Mouse (Mus musculus) testis, adult 2 months (tissue): ENCODE measurements around the gene D430042O09Rik. TPM values are rescaled to one million over a fixed set of nuclear protein-coding genes. Genes with fewer than 3 reads are reported as not detected.

Experiments
- H3K27ac ChIP-seq: fragments of 200-500 bp; 2 replicates; pipeline ENCODE4 v1.5.1; 2012; ENCODE audit warnings: low read depth, low read length; ENCODE audit not compliant: control insufficient read depth, insufficient read depth
- H3K27me3 ChIP-seq: fragments of 200-500 bp; 2 replicates; pipeline ENCODE4 v1.6.1; 2012; ENCODE audit warnings: mild to moderate bottlenecking, low read length, moderate library complexity; ENCODE audit not compliant: control insufficient read depth, insufficient read depth
- H3K36me3 ChIP-seq: fragments of 200-500 bp; 2 replicates; pipeline ENCODE4 v1.6.1; 2012; ENCODE audit warnings: mild to moderate bottlenecking, low read length; ENCODE audit not compliant: control insufficient read depth, insufficient read depth
- H3K4me1 ChIP-seq: fragments of 200-500 bp; 2 replicates; pipeline ENCODE4 v1.6.1; 2012; ENCODE audit warnings: low read length; ENCODE audit not compliant: control insufficient read depth, insufficient read depth
- H3K4me3 ChIP-seq: fragments of 200-500 bp; 2 replicates; pipeline ENCODE4 v1.5.1; 2012; ENCODE audit warnings: low read depth, mild to moderate bottlenecking, low read length, moderate library complexity, mixed read lengths; ENCODE audit not compliant: control insufficient read depth
- CTCF ChIP-seq: fragments of 200-500 bp; IDR thresholded peaks from 2 replicates; pipeline ENCODE4 v1.5.1; 2012; ENCODE audit warnings: low read depth, mild to moderate bottlenecking, inconsistent platforms, low read length, moderate library complexity; ENCODE audit not compliant: control insufficient read depth, insufficient read depth, insufficient replicate concordance
- POLR2A ChIP-seq: fragments of 200-500 bp; IDR thresholded peaks from 2 replicates; pipeline ENCODE4 v1.6.1; 2012; ENCODE audit warnings: low read depth, mild to moderate bottlenecking, inconsistent platforms, low read length, moderate library complexity; ENCODE audit not compliant: control insufficient read depth
- polyA plus RNA-seq: library from polyadenylated mRNA; depleted of rRNA; stranded (reverse); fragments of >200 nt; gene quantifications from 2 replicates; pipeline ENCODE4 v1.2.3, GENCODE M21; 2012

D430042O09Rik gene
- polyA plus RNA-seq, 1 experiment, result 57.7 TPM

- Histone ChIP-seq H3K4me1 (no peaks in the 10 kb centered on the region), H3K27ac (no peak overlapping the region)
- no peak for TF ChIP-seq POLR2A
- no peak for TF ChIP-seq CTCF
These were observed 119.7 kb downstream of the D430042O09Rik start for GRCm38 (mm10) chr7:125827420-125827819.

GRCm38 (mm10) chr7:125828561-125828960, 120.9 kb downstream of the D430042O09Rik start:
- H3K36me3 ChIP-seq, result peaks cover 1% of the 10 kb centered on the region; the same call in 1 of the 2 replicates
- no peak for TF ChIP-seq POLR2A
- no peak overlapping the region for H3K27ac ChIP-seq
- H3K4me3 ChIP-seq, result no peak overlapping the region
- no peaks in the 10 kb centered on the region for H3K27me3 ChIP-seq
- H3K4me1 ChIP-seq, result no peaks in the 10 kb centered on the region

More at GRCm38 (mm10) chr7:125827420-125827819, 119.7 kb downstream of the D430042O09Rik start:
- Histone ChIP-seq H3K36me3 (peaks cover 1% of the 10 kb centered on the region; the same call in 1 of the 2 replicates), H3K4me3 (no peak overlapping the region), H3K27me3 (no peaks in the 10 kb centered on the region)

GRCm38 (mm10) chr7:125829121-125829666, 121.5 kb downstream of the D430042O09Rik start:
- Histone ChIP-seq H3K4me3 (no peak overlapping the region), H3K4me1 (no peaks in the 10 kb centered on the region), H3K36me3 (peaks cover 1% of the 10 kb centered on the region; the same call in 1 of the 2 replicates), H3K27me3 (no peaks in the 10 kb centered on the region), H3K27ac (no peak overlapping the region)
- TF ChIP-seq POLR2A (no peak), CTCF (no peak)

- peaks cover 1% of the 10 kb centered on the region; the same call in 1 of the 2 replicates for H3K36me3 ChIP-seq
- no peaks in the 10 kb centered on the region for H3K27me3 ChIP-seq
- no peak overlapping the region for H3K4me3 ChIP-seq
- H3K4me1 ChIP-seq, result no peaks in the 10 kb centered on the region
- H3K27ac ChIP-seq, result no peak overlapping the region
- TF ChIP-seq CTCF (no peak), POLR2A (no peak)
These were observed 125.1 kb downstream of the D430042O09Rik start for GRCm38 (mm10) chr7:125832767-125833166.

- no peaks in the 10 kb centered on the region for H3K27me3 ChIP-seq
- peaks cover 1% of the 10 kb centered on the region; the same call in 1 of the 2 replicates for H3K36me3 ChIP-seq
- no peak overlapping the region for H3K27ac ChIP-seq
- H3K4me3 ChIP-seq, result no peak overlapping the region
- TF ChIP-seq POLR2A (no peak), CTCF (no peak)
- H3K4me1 ChIP-seq, result no peaks in the 10 kb centered on the region
These were observed 125.8 kb downstream of the D430042O09Rik start for GRCm38 (mm10) chr7:125833471-125833870.

- no peaks in the 10 kb centered on the region for H3K4me1 ChIP-seq
- H3K27ac ChIP-seq, result no peak overlapping the region
- H3K36me3 ChIP-seq, result no peaks in the 10 kb centered on the region
- H3K4me3 ChIP-seq, result no peak overlapping the region
- no peak for TF ChIP-seq CTCF
- no peak for TF ChIP-seq POLR2A
- H3K27me3 ChIP-seq, result no peaks in the 10 kb centered on the region
These were observed 130.5 kb downstream of the D430042O09Rik start for GRCm38 (mm10) chr7:125838078-125838742.

- Histone ChIP-seq H3K4me1 (no peaks in the 10 kb centered on the region), H3K27me3 (no peaks in the 10 kb centered on the region), H3K36me3 (no peaks in the 10 kb centered on the region; the same call in 1 of the 2 replicates), H3K4me3 (peak overlapping the region; percentile 76), H3K27ac (no peak overlapping the region)
- TF ChIP-seq CTCF (no peak), POLR2A (no peak)
These were observed 137.9 kb downstream of the D430042O09Rik start for GRCm38 (mm10) chr7:125845611-125846010.
